Mouse (Mus musculus) testis, adult 2 months (tissue): ENCODE measurements around the gene Dohh.

Experiments used
- CTCF ChIP-seq: fragments of 200-500 bp; IDR thresholded peaks from 2 replicates; pipeline ENCODE4 v1.5.1; 2012; ENCODE audit warnings: low read depth, mild to moderate bottlenecking, inconsistent platforms, low read length, moderate library complexity; ENCODE audit not compliant: control insufficient read depth, insufficient read depth, insufficient replicate concordance
- POLR2A ChIP-seq: fragments of 200-500 bp; IDR thresholded peaks from 2 replicates; pipeline ENCODE4 v1.6.1; 2012; ENCODE audit warnings: low read depth, mild to moderate bottlenecking, inconsistent platforms, low read length, moderate library complexity; ENCODE audit not compliant: control insufficient read depth

- TF ChIP-seq CTCF, result no peak
- no peak for TF ChIP-seq POLR2A
Measured at GRCm38 (mm10) chr10:81401205-81401520, 16.9 kb downstream of the Dohh start.
